Mouse (Mus musculus): Measurements from ENCODE around the gene Zfp534.
"Not testable (repeated sequence)": the region's sequence is repeated elsewhere in the genome, so short reads cannot be mapped to it uniquely, and the experiment has no call there.

Zfp534 gene

DNA sequence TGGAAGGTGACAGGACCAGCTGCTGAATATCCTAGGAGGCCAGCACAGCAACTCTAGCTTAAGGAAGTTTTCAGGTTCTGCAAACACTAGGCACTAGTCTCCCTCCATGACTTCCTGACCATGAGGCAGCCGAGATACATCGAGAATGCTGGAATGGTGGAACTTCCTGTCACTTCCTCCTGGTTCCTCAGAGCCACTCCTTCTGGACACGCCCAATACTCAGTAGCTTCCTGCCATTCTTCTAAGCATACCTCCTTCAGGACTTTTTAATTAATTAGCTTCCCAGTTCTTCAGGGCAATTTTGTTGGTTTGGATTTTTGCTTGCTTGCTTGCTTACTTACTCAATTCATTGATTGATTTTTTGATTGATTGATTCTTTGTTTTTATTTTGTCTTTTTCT is at the start of gene Zfp534:
Gene Zfp534, minus strand, starts transcription at position 101 of the 400 bp plus-strand sequence.
- DNase-seq (ENCODE audit: low spot score in 2 of 2), result not testable (repeated sequence)

DNA sequence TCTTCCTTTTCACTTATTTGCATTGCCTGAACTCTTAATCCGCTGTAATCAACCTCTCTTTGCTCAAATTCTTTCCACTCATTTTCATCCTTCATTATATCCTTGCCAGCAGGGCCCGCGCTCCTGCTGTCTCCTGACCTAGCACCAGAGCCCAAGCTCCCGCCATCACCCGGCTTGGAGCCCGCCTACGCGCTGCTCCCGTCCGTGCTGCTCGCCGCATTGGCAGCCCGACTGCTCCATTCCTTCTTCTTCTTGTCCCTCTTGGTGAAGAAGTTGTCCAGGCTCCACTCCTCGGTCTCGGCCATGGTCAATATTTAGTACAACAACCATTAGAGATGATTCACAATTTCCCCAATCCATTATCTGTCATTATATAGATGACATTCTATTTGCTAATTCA is 43.9 kb upstream of the Zfp534 start:
- DNase-seq (ENCODE audit: low spot score in 2 of 2), result not testable (repeated sequence)

GRCm38 (mm10) chr4:147738636-147739369 is 36.5 kb upstream of the Zfp534 start:
- not testable (repeated sequence) for DNase-seq (ENCODE audit: low spot score in 2 of 2)

DNA sequence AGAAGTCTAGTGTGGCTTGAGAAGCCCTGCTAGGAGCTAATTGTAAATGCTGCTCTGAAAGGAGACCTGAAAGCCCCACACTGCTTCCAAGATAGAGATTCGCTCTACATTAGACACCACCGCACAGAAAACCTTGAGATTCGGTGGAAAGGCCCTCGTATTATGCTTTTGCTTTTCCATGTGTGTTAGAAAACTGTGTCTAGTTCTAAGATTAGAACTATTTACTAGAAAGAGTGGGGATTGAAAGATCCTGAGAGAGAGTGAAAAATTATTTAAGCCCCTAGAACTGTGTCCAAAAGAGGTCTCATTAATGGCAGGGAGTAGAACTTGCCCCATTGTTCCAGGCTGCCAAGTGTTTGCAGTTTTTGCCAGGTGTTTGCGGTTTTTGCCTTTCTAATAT is 47.1 kb downstream of the Zfp534 start:
- DNase-seq (ENCODE audit: low spot score in 2 of 2), result not testable (repeated sequence)

DNA sequence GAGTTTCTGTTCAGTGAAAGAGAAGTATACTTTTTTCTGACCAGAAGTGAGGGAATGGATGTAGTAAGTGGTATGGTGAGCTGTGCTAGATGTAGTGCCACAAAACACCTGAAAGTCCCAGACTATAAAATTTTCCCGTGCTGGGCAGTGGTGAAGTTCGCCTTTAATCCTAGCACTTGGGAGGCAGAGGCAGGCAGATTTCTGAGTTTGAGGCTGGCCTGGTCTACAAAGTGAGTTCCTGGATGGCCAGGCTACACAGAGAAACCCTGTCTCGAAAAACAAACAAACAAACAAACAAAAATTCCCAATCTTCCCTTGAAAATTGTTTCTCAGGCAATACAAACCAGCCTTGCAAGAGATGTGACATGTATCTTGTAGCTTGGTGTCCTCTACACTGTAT is 54.9 kb downstream of the Zfp534 start:
- not testable (repeated sequence) for DNase-seq (ENCODE audit: low spot score in 2 of 2)

GRCm38 (mm10) chr4:147642413-147642812 is 59.9 kb downstream of the Zfp534 start, which contains the start of gene Zfp979:
TSS of gene Zfp979 (minus strand) at chr4:147642513.
- DNase-seq (ENCODE audit: low spot score in 2 of 2), result not testable (repeated sequence)

DNA sequence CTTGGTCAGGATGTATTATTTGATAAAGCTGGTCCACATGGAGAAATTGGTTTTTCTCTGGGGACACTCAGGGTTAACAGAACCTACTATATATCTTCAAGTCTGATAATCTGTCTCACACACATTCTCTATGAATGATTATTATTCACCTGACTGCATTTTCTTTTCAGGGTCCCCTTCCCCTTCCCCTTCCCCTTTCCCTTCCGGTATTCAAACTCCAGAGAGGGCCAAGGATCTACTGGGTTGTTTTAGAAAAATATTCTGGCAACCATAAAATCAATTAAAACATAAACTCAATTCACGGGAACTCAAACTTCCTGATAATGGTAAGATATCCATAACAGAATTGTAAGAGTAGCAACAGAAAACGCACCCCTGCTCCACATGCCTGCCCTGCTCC is 60.4 kb downstream of the Zfp534 start:
- not testable (repeated sequence) for DNase-seq (ENCODE audit: low spot score in 2 of 2)

- not testable (repeated sequence) for DNase-seq (ENCODE audit: low spot score in 2 of 2)
These were observed 68.5 kb downstream of the Zfp534 start for GRCm38 (mm10) chr4:147633818-147634262.
